Mouse (Mus musculus) neural tube, embryonic 14.5 days (tissue): ENCODE data around the gene Tgfb2. TPM values are rescaled to one million over a fixed set of nuclear protein-coding genes. Genes with fewer than 3 reads are reported as not detected.

Experiments
- ATAC-seq: fragments of 200-750 bp; cut with Nextera tagmentation; 2 replicates; pipeline ENCODE4 v1.8.0; 2017; ENCODE audit warnings: low read depth, mild to moderate bottlenecking, moderate TSS enrichment, moderate library complexity
- H3K27ac ChIP-seq: fragments of 300-500 bp; sonication (generic); 2 replicates; pipeline ENCODE4 v1.5.1; 2014; ENCODE audit warnings: low read depth, mild to moderate bottlenecking, control low read depth, low read length, moderate library complexity, mixed read lengths
- H3K27me3 ChIP-seq: fragments of 300-500 bp; sonication (generic); 2 replicates; pipeline ENCODE4 v1.6.1; 2014; ENCODE audit warnings: low read length; ENCODE audit not compliant: control insufficient read depth, insufficient read depth
- H3K36me3 ChIP-seq: fragments of 300-500 bp; sonication (generic); 2 replicates; pipeline ENCODE4 v1.6.1; 2014; ENCODE audit warnings: low read length, mixed read lengths; ENCODE audit not compliant: control insufficient read depth, insufficient read depth
- H3K4me1 ChIP-seq: fragments of 300-500 bp; sonication (generic); 2 replicates; pipeline ENCODE4 v1.6.1; 2014; ENCODE audit warnings: low read length; ENCODE audit not compliant: control insufficient read depth, insufficient read depth
- H3K4me2 ChIP-seq: fragments of 300-500 bp; sonication (generic); 2 replicates; pipeline ENCODE4 v1.6.1; 2014; ENCODE audit warnings: mild to moderate bottlenecking, low read depth, low read length, control low read depth
- H3K4me3 ChIP-seq: fragments of 300-500 bp; sonication (generic); 2 replicates; pipeline ENCODE4 v1.5.1; 2014; ENCODE audit warnings: low read depth, low read length, control low read depth, mixed read lengths
- H3K9ac ChIP-seq: fragments of 300-500 bp; sonication (generic); replicated peaks from 2 replicates; pipeline ENCODE4 v1.6.1; 2014; ENCODE audit warnings: low read depth, mild to moderate bottlenecking, control low read depth, low read length, mixed read lengths
- H3K9me3 ChIP-seq: fragments of 300-500 bp; sonication (generic); 2 replicates; pipeline ENCODE4 v1.6.1; 2016; ENCODE audit warnings: low read length; ENCODE audit not compliant: control insufficient read depth
- WGBS: fragments of 180-500 bp; shearing (Covaris S2); extraction: QIAGEN DNeasy Blood & Tissue Kit; methylation state at CpG from one replicate; pipeline ENCODE4 v1.1.7; 2014; 5-methylcytosine and 5-hydroxymethylcytosine counted together
- polyA plus RNA-seq: library from polyadenylated mRNA; unstranded; fragments of >200 nt; fragmentation: Nextera tagmentation; extraction: Ambion mirVana; gene quantifications from 2 replicates; pipeline ENCODE4 v1.2.1, GENCODE M21; 2014

Tgfb2 gene
- polyA plus RNA-seq, 1 experiment from 2014 or later = 35.9 TPM

GRCm38 (mm10) chr1:186610481-186610880, 95.3 kb downstream of the Tgfb2 start:
- Histone ChIP-seq H3K4me1 (peaks cover 10% of the 10 kb centered on the region; the same call in 1 of the 2 replicates), H3K36me3 (no peaks in the 10 kb centered on the region), H3K9ac (no peak overlapping the region), H3K4me2 (no peak overlapping the region), H3K4me3 (no peak overlapping the region), H3K27ac (peak overlapping the region; percentile 16; the same call in 1 of the 2 replicates), H3K9me3 (no peaks in the 10 kb centered on the region), H3K27me3 (no peaks in the 10 kb centered on the region)
- WGBS = 87% methylated on average over 5 of the region's 5 CpGs
- ATAC-seq = no peak

- Histone ChIP-seq H3K27me3 (no peaks in the 10 kb centered on the region), H3K4me3 (no peak overlapping the region), H3K4me1 (peaks cover 10% of the 10 kb centered on the region; the same call in 1 of the 2 replicates), H3K4me2 (peak overlapping the region; percentile 29; the same call in 1 of the 2 replicates), H3K27ac (peak overlapping the region; percentile 16; the same call in 1 of the 2 replicates), H3K9ac (no peak overlapping the region), H3K36me3 (no peaks in the 10 kb centered on the region), H3K9me3 (no peaks in the 10 kb centered on the region)
- WGBS = 6% methylated on average over 9 of the region's 10 CpGs
- ATAC-seq = peak; percentile 72
Measured at GRCm38 (mm10) chr1:186609793-186610233, 96.0 kb downstream of the Tgfb2 start.

- WGBS = 97% methylated on average over 3 of the region's 3 CpGs
- ATAC-seq = no peak
- Histone ChIP-seq H3K4me2 (no peak overlapping the region), H3K4me1 (peaks cover 10% of the 10 kb centered on the region; the same call in 1 of the 2 replicates), H3K27ac (no peak overlapping the region), H3K9ac (no peak overlapping the region), H3K9me3 (no peaks in the 10 kb centered on the region), H3K4me3 (no peak overlapping the region), H3K27me3 (no peaks in the 10 kb centered on the region), H3K36me3 (no peaks in the 10 kb centered on the region)
Measured at GRCm38 (mm10) chr1:186608116-186608515, 97.7 kb downstream of the Tgfb2 start.

GRCm38 (mm10) chr1:186605635-186606034, 100.2 kb downstream of the Tgfb2 start:
- H3K9ac ChIP-seq = no peak overlapping the region
- H3K4me1 ChIP-seq = peaks cover 10% of the 10 kb centered on the region; the same call in 1 of the 2 replicates
- H3K27me3 ChIP-seq = no peaks in the 10 kb centered on the region
- no peak overlapping the region for H3K4me3 ChIP-seq
- no peak overlapping the region for H3K4me2 ChIP-seq
- WGBS = 83% methylated on average over 2 of the region's 2 CpGs
- H3K27ac ChIP-seq = no peak overlapping the region
- no peak for ATAC-seq
- no peaks in the 10 kb centered on the region for H3K36me3 ChIP-seq
- no peaks in the 10 kb centered on the region for H3K9me3 ChIP-seq

GRCm38 (mm10) chr1:186604124-186604523, 101.7 kb downstream of the Tgfb2 start:
- no peak for ATAC-seq
- no peak overlapping the region for H3K4me3 ChIP-seq
- H3K4me2 ChIP-seq = no peak overlapping the region
- H3K4me1 ChIP-seq = no peaks in the 10 kb centered on the region
- no peaks in the 10 kb centered on the region for H3K9me3 ChIP-seq
- no peaks in the 10 kb centered on the region for H3K36me3 ChIP-seq
- H3K27me3 ChIP-seq = no peaks in the 10 kb centered on the region
- WGBS = 95% methylated on average over 5 of the region's 5 CpGs
- H3K27ac ChIP-seq = no peak overlapping the region
- H3K9ac ChIP-seq = no peak overlapping the region

GRCm38 (mm10) chr1:186588226-186588625, 117.6 kb downstream of the Tgfb2 start:
- Histone ChIP-seq H3K36me3 (no peaks in the 10 kb centered on the region), H3K4me2 (no peak overlapping the region), H3K27ac (no peak overlapping the region), H3K9ac (no peak overlapping the region), H3K4me3 (no peak overlapping the region), H3K4me1 (no peaks in the 10 kb centered on the region), H3K9me3 (no peaks in the 10 kb centered on the region), H3K27me3 (no peaks in the 10 kb centered on the region)
- no peak for ATAC-seq
- 89% methylated on average over 2 of the region's 2 CpGs for WGBS

GRCm38 (mm10) chr1:186587065-186587804, 118.6 kb downstream of the Tgfb2 start:
- no peak for ATAC-seq
- H3K9me3 ChIP-seq = no peaks in the 10 kb centered on the region
- no peaks in the 10 kb centered on the region for H3K36me3 ChIP-seq
- H3K4me1 ChIP-seq = no peaks in the 10 kb centered on the region
- H3K27ac ChIP-seq = no peak overlapping the region
- H3K4me2 ChIP-seq = no peak overlapping the region
- H3K27me3 ChIP-seq = no peaks in the 10 kb centered on the region
- H3K9ac ChIP-seq = no peak overlapping the region
- H3K4me3 ChIP-seq = no peak overlapping the region
- WGBS = 86% methylated on average over 8 of the region's 8 CpGs

GRCm38 (mm10) chr1:186585571-186586164, 120.1 kb downstream of the Tgfb2 start:
- Histone ChIP-seq H3K4me2 (no peak overlapping the region), H3K4me3 (no peak overlapping the region), H3K27me3 (no peaks in the 10 kb centered on the region), H3K36me3 (no peaks in the 10 kb centered on the region), H3K4me1 (no peaks in the 10 kb centered on the region), H3K9me3 (no peaks in the 10 kb centered on the region), H3K9ac (no peak overlapping the region), H3K27ac (no peak overlapping the region)
- WGBS = 67% methylated on average over 2 of the region's 2 CpGs
- no peak for ATAC-seq

- Histone ChIP-seq H3K4me1 (no peaks in the 10 kb centered on the region), H3K4me3 (no peak overlapping the region), H3K27me3 (no peaks in the 10 kb centered on the region), H3K9ac (no peak overlapping the region), H3K4me2 (no peak overlapping the region), H3K36me3 (no peaks in the 10 kb centered on the region), H3K27ac (no peak overlapping the region), H3K9me3 (no peaks in the 10 kb centered on the region)
- no peak for ATAC-seq
Measured at GRCm38 (mm10) chr1:186583933-186584332, 121.9 kb downstream of the Tgfb2 start.
